Comparison of ENCODE assay signal across 25 mouse cellular contexts in genomic region chr13:49134491-49134890, GRCm38 (mm10). TPM values are rescaled to one million over a fixed set of nuclear protein-coding genes. Genes with fewer than 3 reads are reported as not detected.
DNase-seq lines count a peak whose midpoint lies in the region.
"Had no signal": no experiment of that assay in that cellular context is flagged by ENCODE, and none has a peak within 500 bp of the region (broad histone marks: within the 10 kb centered on the region; RNA-seq: fewer than 3 reads in every experiment).

No protein-coding gene starts in this region.

- peaks cover 35% of the 10 kb centered on the region for H3K4me1 ChIP-seq in forebrain, embryonic 10.5 days

- 93% methylated on average over 11 of the region's 11 CpGs for WGBS in forebrain, embryonic 10.5 days

- H3K27me3 ChIP-seq in forebrain, embryonic 10.5 days (ENCODE audit: poor library complexity, severe bottlenecking): no peaks in the 10 kb centered on the region
- H3K27me3 ChIP-seq: embryonic facial prominence, embryonic 12.5 days; forebrain, embryonic 12.5 days; limb, embryonic 13.5 days; midbrain, embryonic 13.5 days had no signal

- intact Hi-C loops in heart, postnatal 14 days (cut with DNase I): no loop called here

- H3K9me3 ChIP-seq in forebrain, embryonic 10.5 days: no peaks in the 10 kb centered on the region
- H3K9me3 ChIP-seq: embryonic facial prominence, embryonic 12.5 days; forebrain, embryonic 12.5 days; limb, embryonic 13.5 days; liver, embryonic 12.5 days; midbrain, embryonic 13.5 days had no signal

- DNase-seq in cerebellum, postnatal 25 days: peak; percentile 42 to 48
- no peak for DNase-seq in cerebellum, adult 8-10 months
- peak; percentile 68 for DNase-seq in brain, adult 2 months (ENCODE audit: low read depth, low spot score)
- peak; percentile 78 to 80 for DNase-seq in gastrocnemius, adult 8-10 months (ENCODE audit: low spot score in 2 of 2)
- peak; percentile 44 to 48 for DNase-seq in heart, postnatal 14 days
- no peak for DNase-seq in forebrain, embryonic 10.5 days (ENCODE audit: extremely low spot score, low spot score)
- no peak for DNase-seq in urinary bladder, postnatal 25 days (ENCODE audit: low spot score)
- DNase-seq: adrenal gland, adult 8-10 months; kidney, adult 2 months; layer of hippocampus, adult 9-11 months; lung, adult 18-20 months; lung, postnatal 14 days; thymus, adult 2 months had no signal

- no peak overlapping the region for H3K4me3 ChIP-seq in forebrain, embryonic 10.5 days
- H3K4me3 ChIP-seq: embryonic facial prominence, embryonic 12.5 days; forebrain, embryonic 12.5 days; limb, embryonic 13.5 days; liver, embryonic 12.5 days; midbrain, embryonic 13.5 days had no signal

- H3K27ac ChIP-seq in forebrain, embryonic 10.5 days: no peak overlapping the region
- H3K27ac ChIP-seq: embryonic facial prominence, embryonic 12.5 days; forebrain, embryonic 12.5 days; hindbrain, embryonic 14.5 days; kidney, postnatal 0 days; limb, embryonic 13.5 days; liver, embryonic 12.5 days; midbrain, embryonic 13.5 days; stomach, postnatal 0 days had no signal

- peaks cover 15% of the 10 kb centered on the region for H3K36me3 ChIP-seq in forebrain, embryonic 10.5 days (replicated peaks)
- H3K36me3 ChIP-seq: limb, embryonic 13.5 days; liver, embryonic 12.5 days had no signal

RNA-seq across cellular contexts. Expression of gene Wnk2, which starts 13.3 kb away (rescaled TPM):
- 10 to 100 TPM; 81.6 to 86.2 (median 81.9) TPM for total RNA-seq in gastrocnemius, adult 8-10 months (2022)
- 10 to 100 TPM; 40.3 to 60.0 TPM for total RNA-seq in heart, postnatal 14 days (2021)
- polyA plus RNA-seq in forebrain, embryonic 10.5 days (2016; fragmentation: Nextera tagmentation; extraction: Ambion mirVana): 4.2 and 4.5 TPM in 2 replicates
- total RNA-seq: MEL; monocyte, adult 5-6 weeks had no signal
- polyA plus RNA-seq: activated CD4-positive, CD25-positive, alpha-beta regulatory T cell, adult 4 months; C2C12 had no signal

RNA-seq across cellular contexts. Expression of gene Ninj1, which starts 52.8 kb away (rescaled TPM):
- 10 to 100 TPM; 15.4 to 22.5 (median 19.0) TPM for total RNA-seq in gastrocnemius, adult 8-10 months (2022)
- total RNA-seq in heart, postnatal 14 days (2021): 100 to 1,000 TPM in 1 of 2 experiments, 10 to 100 TPM in 1; 99.0 to 112 TPM
- polyA plus RNA-seq in forebrain, embryonic 10.5 days (2016; fragmentation: Nextera tagmentation; extraction: Ambion mirVana): 22.7 and 24.1 TPM in 2 replicates

Comparison
In these comparisons a context has a peak if more than half of its experiments do, and no peak if none do; other contexts are left out.
1. DNase-seq: peak in cerebellum, postnatal 25 days (2 of 2), brain, adult 2 months (single experiment), gastrocnemius, adult 8-10 months (2 of 2) and heart, postnatal 14 days (2 of 2); none in cerebellum, adult 8-10 months (single experiment), forebrain, embryonic 10.5 days (single experiment) and urinary bladder, postnatal 25 days (single experiment).
2. RNA of gene Ninj1, which starts 52.8 kb away (total RNA-seq): 99.0 to 112 TPM in heart, postnatal 14 days; 15.4 to 22.5 TPM in gastrocnemius, adult 8-10 months; every median in the first group is over 4 times any median in the second.